Mouse (Mus musculus) myocyte (in vitro differentiated cells): Measurements from ENCODE around the gene Boc.

Source experiments
- CEBPB ChIP-seq: IDR thresholded peaks from 2 replicates; pipeline ENCODE4 v1.6.1; 2011; ENCODE audit warnings: mild to moderate bottlenecking, moderate library complexity; ENCODE audit not compliant: poor library complexity, insufficient read depth, severe bottlenecking
- E2F4 ChIP-seq: IDR thresholded peaks from one replicate; pipeline ENCODE4 v1.6.1; 2011; ENCODE audit warnings: mild to moderate bottlenecking, control low read depth, moderate library complexity; ENCODE audit not compliant: insufficient read depth
- MAX ChIP-seq: IDR thresholded peaks from one replicate; pipeline ENCODE4 v1.6.1; 2011; ENCODE audit warnings: low read depth, mild to moderate bottlenecking, control low read depth
- MYOD1 ChIP-seq, 3 experiments: IDR thresholded peaks; one replicate each; pipeline ENCODE4 v1.6.1; 2011; ENCODE audit warnings: control low read depth in 2 of 3, low read depth in 2 of 3, mild to moderate bottlenecking in 2 of 3, moderate library complexity in 1 of 3; ENCODE audit not compliant: insufficient read length in 2 of 3, control insufficient read depth in 1 of 3
- POLR2A ChIP-seq: IDR thresholded peaks from one replicate; pipeline ENCODE4 v1.6.1; 2011; ENCODE audit warnings: low read depth, mild to moderate bottlenecking, control low read depth, moderate library complexity; ENCODE audit not compliant: insufficient read length
- POLR2AphosphoS2 ChIP-seq: IDR thresholded peaks from one replicate; pipeline ENCODE4 v1.6.1; 2011; ENCODE audit warnings: low read depth, control low read depth; ENCODE audit not compliant: insufficient read length
- REST ChIP-seq: IDR thresholded peaks from one replicate; pipeline ENCODE4 v1.6.1; 2011; ENCODE audit warnings: mild to moderate bottlenecking, control low read depth, moderate library complexity; ENCODE audit not compliant: insufficient read depth, insufficient read length
- TCF12 ChIP-seq: IDR thresholded peaks from one replicate; pipeline ENCODE4 v1.6.1; 2011; ENCODE audit warnings: mild to moderate bottlenecking, control low read depth; ENCODE audit not compliant: poor library complexity, insufficient read depth, severe bottlenecking
- USF1 ChIP-seq: IDR thresholded peaks from one replicate; pipeline ENCODE4 v1.6.1; 2011; ENCODE audit warnings: low read depth, mild to moderate bottlenecking, control low read depth, moderate library complexity

DNA sequence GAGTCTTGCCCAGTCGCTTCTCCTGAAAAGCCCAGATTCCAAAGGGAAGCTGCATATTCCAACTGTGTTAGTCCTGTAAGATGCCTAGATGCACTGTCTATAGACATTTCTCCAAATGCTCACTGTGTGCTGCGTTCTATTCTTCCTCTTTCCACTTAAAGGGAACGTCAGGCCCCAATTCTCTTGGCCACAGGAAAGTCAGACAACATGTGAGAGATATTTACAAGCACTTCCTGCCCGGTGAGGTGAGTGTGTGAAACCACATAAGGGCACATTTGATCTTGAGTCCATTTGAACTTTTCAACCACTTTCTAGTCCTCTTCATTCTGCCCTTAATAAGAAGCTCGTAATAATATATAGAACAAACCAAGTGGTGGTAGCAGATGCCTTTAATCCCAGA, 50.7 kb downstream of the Boc start:
- TF ChIP-seq USF1 (no peak), MAX (no peak), POLR2A (no peak), POLR2AphosphoS2 (no peak), REST (no peak), E2F4 (no peak), CEBPB (no peak), TCF12 (no peak), MYOD1 (IDR thresholded peaks at IDR 0.05; ENCODE audit: control insufficient read depth in 1 of 3, insufficient read length in 2 of 3, low read depth in 2 of 3) (no peak)
